Mouse (Mus musculus) heart, postnatal 4 days (tissue): ENCODE data around the gene Ptgfr. TPM values are rescaled to one million over a fixed set of nuclear protein-coding genes. Genes with fewer than 3 reads are reported as not detected.

Experiments
- DNase-seq: peaks from one replicate; pipeline ENCODE4 v3.0.0; 2021
- total RNA-seq, 2 experiments: library from RNA; stranded (reverse); gene quantifications; 2 replicates each; pipeline ENCODE4 v1.2.3; 2021

Gene Ptgfr
- under 1 TPM; 0.43 to 0.81 TPM for total RNA-seq

GRCm38 (mm10) chr3:151836871-151837680, at the start of gene Ptgfr:
Gene Ptgfr (minus strand): TSS chr3:151837630.
- DNase-seq = peak; percentile 78

- no peak for DNase-seq
Measured at GRCm38 (mm10) chr3:151883881-151884280, 46.5 kb upstream of the Ptgfr start.

- no peak for DNase-seq
Measured at GRCm38 (mm10) chr3:151879981-151880380, 42.6 kb upstream of the Ptgfr start.

- DNase-seq = no peak
Measured at GRCm38 (mm10) chr3:151868970-151869369, 31.5 kb upstream of the Ptgfr start.

GRCm38 (mm10) chr3:151851344-151851743, 13.9 kb upstream of the Ptgfr start:
- DNase-seq = no peak

- no peak for DNase-seq
Measured at GRCm38 (mm10) chr3:151850621-151851020, 13.2 kb upstream of the Ptgfr start.

- DNase-seq = no peak
Measured at GRCm38 (mm10) chr3:151846292-151846691, 8.9 kb upstream of the Ptgfr start.

- DNase-seq = peak; percentile 44
Measured at GRCm38 (mm10) chr3:151844361-151845154, 7.1 kb upstream of the Ptgfr start.

GRCm38 (mm10) chr3:151840688-151841087, 3.3 kb upstream of the Ptgfr start:
- DNase-seq = no peak

- DNase-seq = no peak
Measured at GRCm38 (mm10) chr3:151838372-151838771, 942 bp upstream of the Ptgfr start.

- no peak for DNase-seq
Measured at GRCm38 (mm10) chr3:151837749-151838148, 319 bp upstream of the Ptgfr start.

- DNase-seq = no peak
Measured at GRCm38 (mm10) chr3:151836451-151836850, 979 bp downstream of the Ptgfr start.

- no peak for DNase-seq
Measured at GRCm38 (mm10) chr3:151835831-151836230, 1.6 kb downstream of the Ptgfr start.

GRCm38 (mm10) chr3:151827950-151828610, 9.3 kb downstream of the Ptgfr start:
- no peak for DNase-seq

- DNase-seq = no peak
Measured at GRCm38 (mm10) chr3:151819811-151820210, 17.6 kb downstream of the Ptgfr start.

- peak; percentile 35 for DNase-seq
Measured at GRCm38 (mm10) chr3:151818265-151818664, 19.2 kb downstream of the Ptgfr start.

- DNase-seq = no peak
Measured at GRCm38 (mm10) chr3:151808613-151809012, 28.8 kb downstream of the Ptgfr start.

GRCm38 (mm10) chr3:151788622-151789021, 48.8 kb downstream of the Ptgfr start:
- no peak for DNase-seq

- DNase-seq = peak; percentile 20
Measured at GRCm38 (mm10) chr3:151775089-151775488, 62.3 kb downstream of the Ptgfr start.

GRCm38 (mm10) chr3:151771074-151771473, 66.4 kb downstream of the Ptgfr start:
- peak; percentile 62 for DNase-seq

GRCm38 (mm10) chr3:151749737-151750136, 87.7 kb downstream of the Ptgfr start, which contains the start of gene Ifi44:
Gene Ifi44 (minus strand): TSS chr3:151749960.
- DNase-seq = peak; percentile 18

GRCm38 (mm10) chr3:151748514-151748913, 88.9 kb downstream of the Ptgfr start:
- DNase-seq = no peak
